Mouse (Mus musculus) Patski (cell line): Measurements from ENCODE around the gene Tm9sf2. TPM values are rescaled to one million over a fixed set of nuclear protein-coding genes. Genes with fewer than 3 reads are reported as not detected.

ENCODE experiments used
- ATAC-seq: fragments of 100-300 bp; one replicate; pipeline ENCODE4 v1.8.0; 2021
- CTCF ChIA-PET: fragments of 350-600 bp; sonication (Branson Sonifier 250); formaldehyde crosslinking; loops from one replicate; lab custom pipeline; 2022; ENCODE audit warnings: inconsistent platforms; lab: Charles Lee
- POLR2A ChIA-PET: fragments of 350-600 bp; sonication (Branson Sonifier 250); formaldehyde crosslinking; loops from one replicate; lab custom pipeline; 2022; ENCODE audit warnings: antibody characterized with exemption, inconsistent platforms; lab: Charles Lee
- DNase-seq: peaks from one replicate; pipeline ENCODE4 v3.0.0-alpha.2; 2011; ENCODE audit warnings: low read depth, low spot score
- H3K27me3 ChIP-seq: fragments of 371-371 bp; one replicate; pipeline ENCODE4 v1.5.1; 2021
- CTCF ChIP-seq: fragments of 100-300 bp; IDR thresholded peaks from one replicate; pipeline ENCODE4 v1.5.1; 2021
- in situ Hi-C: fragments of 300-500 bp; cut with MboI; formaldehyde crosslinking; loops from 3 replicates; pipeline ENCODE4 v1.11.1; 2018; ENCODE audit warnings: low pct_unique_long_range_greater_than_20kb, mixed read lengths
- polyA plus RNA-seq: library from polyadenylated mRNA; unstranded; gene quantifications from one replicate; pipeline ENCODE4 v1.2.3, GENCODE M21; 2021

Gene Tm9sf2
- polyA plus RNA-seq, 1 experiment from 2014 or later: 181 TPM

GRCm38 (mm10) chr14:122160916-122161315, 54.1 kb downstream of the Tm9sf2 start:
- no peak for DNase-seq
- POLR2A ChIA-PET: no interaction called here
- no peaks in the 10 kb centered on the region for H3K27me3 ChIP-seq
- no peak for TF ChIP-seq CTCF
- ATAC-seq: no peak
- in situ Hi-C loops: no loop called here
- CTCF ChIA-PET: interaction anchor here (1.2 kb wide), 1 partner anchor 41 kb away, joined by 3 read pairs; no protein-coding TSS in a partner anchor

- DNase-seq: no peak
- CTCF ChIA-PET: interaction anchor here (1.4 kb wide), 1 partner anchor 12 kb away, joined by 6 read pairs; no protein-coding TSS in a partner anchor
- TF ChIP-seq CTCF: no peak
- POLR2A ChIA-PET: interaction anchor here (0.6 kb wide), 1 partner anchor 9 kb away, joined by 3 read pairs; no protein-coding TSS in a partner anchor
- ATAC-seq: no peak
- no peaks in the 10 kb centered on the region for H3K27me3 ChIP-seq
- in situ Hi-C loops: no loop called here
Measured at GRCm38 (mm10) chr14:122168912-122169311, 62.1 kb downstream of the Tm9sf2 start.

GRCm38 (mm10) chr14:122170202-122170781, 63.5 kb downstream of the Tm9sf2 start:
- DNase-seq (no peak), ATAC-seq (peak; percentile 79)
- ChIA-PET CTCF (interaction anchor here (1.4 kb wide), 1 partner anchor 13 kb away, joined by 6 read pairs; no protein-coding TSS in a partner anchor), POLR2A (interaction anchor here (0.7 kb wide), 1 partner anchor 11 kb away, joined by 3 read pairs; no protein-coding TSS in a partner anchor)
- no peak for TF ChIP-seq CTCF
- in situ Hi-C loops: no loop called here
- H3K27me3 ChIP-seq: peaks cover 2% of the 10 kb centered on the region

GRCm38 (mm10) chr14:122171031-122171430, 64.2 kb downstream of the Tm9sf2 start:
- no peak for DNase-seq
- no peak for TF ChIP-seq CTCF
- in situ Hi-C loops: no loop called here
- ATAC-seq: no peak
- H3K27me3 ChIP-seq: peaks cover 2% of the 10 kb centered on the region
- CTCF ChIA-PET: no interaction called here
- POLR2A ChIA-PET: no interaction called here

GRCm38 (mm10) chr14:122176263-122176798, 69.5 kb downstream of the Tm9sf2 start:
- in situ Hi-C loops: no loop called here
- H3K27me3 ChIP-seq: peaks cover 2% of the 10 kb centered on the region
- DNase-seq (no peak), ATAC-seq (no peak)
- no peak for TF ChIP-seq CTCF
- POLR2A ChIA-PET: interaction anchor here (0.7 kb wide), 1 partner anchor 292 kb away, joined by 3 read pairs; no protein-coding TSS in a partner anchor
- CTCF ChIA-PET: no interaction called here

- ChIA-PET POLR2A (interaction anchor here (1.1 kb wide), 1 partner anchor 335 kb away, joined by 3 read pairs; no protein-coding TSS in a partner anchor), CTCF (no interaction called here)
- DNase-seq (no peak), ATAC-seq (no peak)
- in situ Hi-C loops: no loop called here
- TF ChIP-seq CTCF: no peak
- H3K27me3 ChIP-seq: peaks cover under 1% of the 10 kb centered on the region
Measured at GRCm38 (mm10) chr14:122179262-122179661, 72.4 kb downstream of the Tm9sf2 start.

GRCm38 (mm10) chr14:122181078-122181814, 74.4 kb downstream of the Tm9sf2 start, which contains the start of gene Clybl:
Gene Clybl (plus strand): TSS chr14:122181704.
- DNase-seq (peak; percentile 49), ATAC-seq (peak; percentile 100)
- no peaks in the 10 kb centered on the region for H3K27me3 ChIP-seq
- ChIA-PET CTCF (no interaction called here), POLR2A (interaction anchor here (0.8 kb wide), 1 partner anchor 11 kb away, joined by 3 read pairs; no protein-coding TSS in a partner anchor)
- in situ Hi-C loops: no loop called here
- no peak for TF ChIP-seq CTCF

GRCm38 (mm10) chr14:122181815-122182157, 74.9 kb downstream of the Tm9sf2 start:
- ATAC-seq (peak; percentile 44), DNase-seq (no peak)
- no peaks in the 10 kb centered on the region for H3K27me3 ChIP-seq
- ChIA-PET POLR2A (interaction anchor here (0.7 kb wide), 1 partner anchor 27 kb away, joined by 4 read pairs; no protein-coding TSS in a partner anchor), CTCF (no interaction called here)
- TF ChIP-seq CTCF: no peak
- in situ Hi-C loops: no loop called here

- ChIA-PET POLR2A (interaction anchor here (0.7 kb wide), 1 partner anchor 27 kb away, joined by 4 read pairs; no protein-coding TSS in a partner anchor), CTCF (no interaction called here)
- DNase-seq (no peak), ATAC-seq (no peak)
- H3K27me3 ChIP-seq: no peaks in the 10 kb centered on the region
- no peak for TF ChIP-seq CTCF
- in situ Hi-C loops: no loop called here
Measured at GRCm38 (mm10) chr14:122182220-122182619, 75.4 kb downstream of the Tm9sf2 start.

- ATAC-seq (no peak), DNase-seq (no peak)
- TF ChIP-seq CTCF: no peak
- POLR2A ChIA-PET: no interaction called here
- CTCF ChIA-PET: no interaction called here
- in situ Hi-C loops: no loop called here
- H3K27me3 ChIP-seq: no peaks in the 10 kb centered on the region
Measured at GRCm38 (mm10) chr14:122183974-122184373, 77.1 kb downstream of the Tm9sf2 start.

- no peak for ATAC-seq
- H3K27me3 ChIP-seq: no peaks in the 10 kb centered on the region
- POLR2A ChIA-PET: no interaction called here
Measured at GRCm38 (mm10) chr14:122188250-122188649, 81.4 kb downstream of the Tm9sf2 start.

More at GRCm38 (mm10) chr14:122188250-122188649, 81.4 kb downstream of the Tm9sf2 start:
- no peak for DNase-seq
- CTCF ChIA-PET: no interaction called here
- no peak for TF ChIP-seq CTCF
- in situ Hi-C loops: no loop called here
